Mouse (Mus musculus): ENCODE results near the gene Olfr728.

The Olfr728 gene

DNA sequence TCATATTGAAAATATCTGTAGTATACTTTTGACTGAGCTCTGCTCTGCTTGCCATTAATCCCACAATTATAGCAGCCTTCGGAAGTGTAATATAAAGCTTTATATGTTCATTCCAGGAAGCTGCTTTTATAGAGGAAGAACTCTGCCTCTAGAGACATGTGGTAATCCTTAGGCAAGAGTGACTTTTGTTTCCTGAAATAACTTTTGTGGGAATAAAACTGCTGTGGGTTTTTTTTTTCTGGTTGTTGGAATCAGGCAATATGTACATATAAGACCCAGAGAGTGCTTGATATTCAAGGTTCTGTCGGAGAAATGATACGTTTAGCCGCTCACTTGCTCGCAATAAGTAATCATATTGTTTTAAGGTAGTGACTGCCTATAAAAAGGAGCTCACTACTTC lies at the start of gene Olfr728:
Gene Olfr728 (minus strand): TSS at position 101 of the 400 bp plus-strand sequence.
- no peak for DNase-seq

DNA sequence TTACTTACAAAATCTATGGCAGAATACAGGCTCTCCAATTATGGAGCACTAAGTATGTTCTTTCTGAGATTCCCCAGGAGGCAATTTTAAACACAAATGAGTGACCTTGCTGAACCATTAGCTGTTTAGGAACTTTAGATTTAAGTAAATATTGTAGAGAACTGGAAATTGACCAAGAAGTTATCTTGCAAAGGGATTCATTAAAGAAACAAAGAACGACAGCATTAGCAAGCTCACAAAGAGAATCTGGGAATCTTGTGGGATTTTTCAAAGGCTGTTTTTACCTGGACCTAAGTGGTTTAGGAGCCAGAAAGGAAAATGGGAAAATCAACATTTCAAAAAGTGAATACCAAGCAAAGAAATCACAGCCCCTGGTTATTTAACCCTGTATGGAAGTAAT lies 45.6 kb upstream of the Olfr728 start, which contains the start of gene Olfr730:
Gene Olfr730 (minus strand): TSS at position 101 of the 400 bp plus-strand sequence.
- no peak for DNase-seq

DNA sequence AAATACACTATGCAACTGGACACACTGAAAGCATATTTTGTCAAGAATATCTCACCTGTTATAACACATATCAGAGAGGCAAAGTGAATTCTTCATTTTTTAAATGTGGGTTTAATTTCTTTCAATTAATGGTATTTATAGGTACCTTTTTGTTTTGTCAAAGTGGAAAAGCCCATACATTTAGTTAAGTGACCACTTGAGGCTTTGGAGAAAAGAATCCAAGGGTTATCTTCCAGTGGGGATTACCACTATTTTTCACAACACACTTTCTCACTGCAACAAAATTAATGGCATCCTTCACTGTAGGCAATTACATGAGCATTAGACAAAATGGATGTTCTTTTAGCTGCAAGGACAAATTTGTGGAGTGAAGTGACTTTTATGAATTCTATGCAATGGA lies 10.3 kb upstream of the Olfr728 start, which contains the start of gene Olfr729:
Gene Olfr729 (minus strand): TSS at position 101 of the 400 bp plus-strand sequence.
- DNase-seq: no peak

DNA sequence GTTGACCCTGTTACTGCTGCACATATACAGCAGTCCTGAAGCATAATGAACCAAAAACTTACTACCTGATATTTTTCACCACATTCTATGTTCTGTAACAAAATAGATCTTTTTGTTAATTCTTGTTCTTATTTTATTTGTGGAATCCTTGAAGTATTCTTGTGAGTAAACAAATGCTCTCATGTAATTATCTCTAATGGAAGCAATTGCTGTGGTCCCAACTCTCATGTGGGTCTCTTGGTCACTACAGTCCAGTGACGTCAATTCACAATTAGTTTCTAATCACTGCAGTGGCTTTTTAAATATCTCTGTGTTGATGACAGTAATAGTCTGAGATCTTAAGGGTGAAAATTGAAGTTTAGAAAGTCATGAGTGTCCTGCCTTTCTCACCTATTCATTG lies 19.6 kb downstream of the Olfr728 start, which contains the start of gene Olfr727:
Gene Olfr727 (plus strand): TSS at position 301 of the 400 bp plus-strand sequence.
- no peak for DNase-seq

DNA sequence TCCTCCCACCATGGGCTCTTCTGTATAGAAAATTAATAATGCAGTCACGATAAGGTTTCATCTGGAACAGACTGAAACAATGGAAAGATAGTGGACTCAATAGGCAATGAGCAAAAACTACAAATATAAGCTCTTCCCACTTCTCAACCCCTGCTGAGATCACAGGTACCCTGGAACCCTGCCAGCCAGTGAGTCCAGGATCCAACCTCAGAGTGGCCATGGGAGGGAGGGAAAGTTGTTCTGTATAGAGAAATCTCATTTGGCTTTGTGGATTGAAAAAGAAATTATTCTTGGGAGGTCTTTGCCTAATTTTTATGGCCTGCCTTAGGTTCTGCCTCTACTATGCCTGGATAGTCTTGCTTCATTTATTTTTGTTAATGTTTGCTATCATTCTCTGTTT lies 51.6 kb downstream of the Olfr728 start, which contains the start of gene Olfr726:
Gene Olfr726 (minus strand): TSS at position 101 of the 400 bp plus-strand sequence.
- no peak for DNase-seq
